Mouse (Mus musculus): ENCODE results near the gene Ripply2. TPM values are rescaled to one million over a fixed set of nuclear protein-coding genes. Genes with fewer than 3 reads are reported as not detected.

Gene Ripply2
- total and polyA plus RNA-seq, 2 experiments from 2014 or later = 3.5 to 13.0 TPM

DNA sequence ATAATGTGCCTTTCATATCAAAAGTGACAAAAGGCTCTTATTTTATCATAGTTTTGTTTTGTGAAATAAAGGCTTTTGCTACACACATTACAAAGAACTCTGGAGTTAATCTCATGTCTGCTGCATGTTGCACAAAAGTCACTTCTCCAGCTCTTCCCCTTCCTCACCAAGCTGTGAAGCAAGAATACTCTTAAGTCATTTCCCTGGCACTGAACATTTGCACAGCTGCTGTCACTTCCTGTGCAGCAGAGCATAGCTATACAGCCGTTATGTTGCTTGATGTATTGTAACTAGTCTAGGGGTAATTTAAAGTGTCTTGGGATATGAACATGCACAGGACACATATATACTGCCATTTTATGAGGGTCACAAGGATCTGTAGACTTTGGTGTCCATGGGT lies 52.8 kb downstream of the Ripply2 start:
- WGBS = 88% methylated on average over 1 of the region's 1 CpGs
- Histone ChIP-seq H3K27ac (ENCODE audit: low read depth, low read length) (no peak overlapping the region), H3K4me2 (ENCODE audit: low read depth) (no peak overlapping the region), H3K9ac (no peak overlapping the region), H3K4me3 (ENCODE audit: low read depth, low read length) (no peak overlapping the region), H3K27me3 (ENCODE audit: insufficient read depth, low read length) (no peaks in the 10 kb centered on the region), H3K9me3 (ENCODE audit: low read length) (no peaks in the 10 kb centered on the region), H3K4me1 (ENCODE audit: insufficient read depth) (no peaks in the 10 kb centered on the region), H3K36me3 (ENCODE audit: insufficient read depth) (peaks cover 50% of the 10 kb centered on the region)
- no peak for TF ChIP-seq CTCF (IDR thresholded peaks at IDR 0.05; ENCODE audit: low read depth)
- DNase-seq (no peak), ATAC-seq (no peak)

Other genes with a start within 250 kb of the Ripply2 start
- gene Snap91, start 134.9 kb upstream of the Ripply2 start, total RNA-seq (2014; rRNA removed) = 136 and 166 TPM in 2 replicates
- gene Snap91, start 134.9 kb upstream of the Ripply2 start, polyA plus RNA-seq (2015; fragmentation: Nextera tagmentation; extraction: Ambion mirVana) = 103 and 140 TPM in 2 replicates
- gene Cyb5r4, start 6.5 kb downstream of the Ripply2 start, total RNA-seq (2014; rRNA removed) = 37.5 and 40.2 TPM in 2 replicates
- 37.6 and 40.3 TPM in 2 replicates for gene Cyb5r4, start 6.5 kb downstream of the Ripply2 start, polyA plus RNA-seq (2015; fragmentation: Nextera tagmentation; extraction: Ambion mirVana)
- 1.6 and 3.2 TPM in 2 replicates for gene Mrap2, start 128.8 kb downstream of the Ripply2 start, total RNA-seq (2014; rRNA removed)
- gene Mrap2, start 128.8 kb downstream of the Ripply2 start, polyA plus RNA-seq (2015; fragmentation: Nextera tagmentation; extraction: Ambion mirVana) = 1.1 and 3.1 TPM in 2 replicates
- gene Cep162, start 240.0 kb downstream of the Ripply2 start, total RNA-seq (2014; rRNA removed) = 6.7 and 8.9 TPM in 2 replicates
- 1.8 and 3.4 TPM in 2 replicates for gene Cep162, start 240.0 kb downstream of the Ripply2 start, polyA plus RNA-seq (2015; fragmentation: Nextera tagmentation; extraction: Ambion mirVana)

All from forebrain, postnatal 0 days (tissue).